Mouse (Mus musculus): ENCODE measurements at regions not wholly inside any gene's neighbourhood (a gene's known extent, or its start where the extent isn't known, plus 50 kb on each side); places are given as distances from the start of the nearest gene placed in this dataset.

GRCm38 (mm10) chr4:26016071-26016470 is 216.0 kb upstream of the Fut9 start:
- no peak for DNase-seq (ENCODE audit: low spot score)

GRCm38 (mm10) chr4:26000364-26000763 is 200.3 kb upstream of the Fut9 start:
- Histone ChIP-seq H3K4me2 (ENCODE audit: low read length) (no peak overlapping the region), H3K9ac (ENCODE audit: low read depth, low read length) (no peak overlapping the region), H3K4me1 (replicated peaks; ENCODE audit: insufficient read depth, low read length) (no peaks in the 10 kb centered on the region), H3K27ac (no peak overlapping the region), H3K27me3 (ENCODE audit: insufficient read depth, low read length) (no peaks in the 10 kb centered on the region), H3K4me3 (replicated peaks; ENCODE audit: low read depth, low read length) (no peak overlapping the region), H3K9me3 (replicated peaks; ENCODE audit: low read length) (no peaks in the 10 kb centered on the region), H3K36me3 (ENCODE audit: insufficient read depth, low read length) (no peaks in the 10 kb centered on the region)
- DNase-seq (ENCODE audit: low spot score) (no peak), ATAC-seq (replicated peaks; ENCODE audit: low FRiP score, low read depth) (no peak)
- no peak for TF ChIP-seq CTCF (IDR thresholded peaks at IDR 0.05; ENCODE audit: low read depth)
- WGBS, result 71% methylated on average over 3 of the region's 3 CpGs

More at GRCm38 (mm10) chr4:26016071-26016470, 216.0 kb upstream of the Fut9 start:
- Histone ChIP-seq H3K27ac (no peak overlapping the region), H3K4me1 (replicated peaks; ENCODE audit: insufficient read depth, low read length) (no peaks in the 10 kb centered on the region), H3K9ac (ENCODE audit: low read depth, low read length) (no peak overlapping the region), H3K4me2 (ENCODE audit: low read length) (no peak overlapping the region), H3K9me3 (replicated peaks; ENCODE audit: low read length) (no peaks in the 10 kb centered on the region), H3K36me3 (ENCODE audit: insufficient read depth, low read length) (no peaks in the 10 kb centered on the region), H3K27me3 (ENCODE audit: insufficient read depth, low read length) (no peaks in the 10 kb centered on the region), H3K4me3 (replicated peaks; ENCODE audit: low read depth, low read length) (no peak overlapping the region)
- ATAC-seq (replicated peaks; ENCODE audit: low FRiP score, low read depth), result no peak
- WGBS, result 48% methylated on average over 5 of the region's 5 CpGs
- TF ChIP-seq CTCF (IDR thresholded peaks at IDR 0.05; ENCODE audit: low read depth), result no peak; the same call in 1 of the 2 replicates

DNA sequence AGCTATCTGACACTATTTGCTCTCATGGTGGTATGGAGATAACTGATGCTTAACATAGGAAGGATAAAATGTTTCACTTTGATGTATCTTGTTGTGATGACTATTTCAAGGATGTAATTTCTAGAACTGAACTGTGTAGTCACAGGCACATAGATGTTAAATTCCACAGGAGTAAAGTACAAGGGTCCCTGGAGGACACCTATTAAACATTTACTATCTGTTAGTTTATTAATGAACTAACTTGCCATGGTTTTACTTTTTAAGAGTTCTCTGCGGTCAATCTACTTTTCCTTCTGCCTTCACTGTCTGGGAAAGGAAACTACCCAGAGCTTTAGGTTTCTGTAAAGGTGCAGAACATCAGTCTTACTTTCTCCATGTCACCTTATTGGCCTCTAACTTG is 198.5 kb upstream of the Fut9 start:
- no peak overlapping the region for H3K4me3 ChIP-seq (replicated peaks; ENCODE audit: low read depth, low read length)
- H3K4me1 ChIP-seq (replicated peaks; ENCODE audit: insufficient read depth, low read length), result no peaks in the 10 kb centered on the region
- no peaks in the 10 kb centered on the region for H3K27me3 ChIP-seq (ENCODE audit: insufficient read depth, low read length)
- TF ChIP-seq CTCF (IDR thresholded peaks at IDR 0.05; ENCODE audit: low read depth), result no peak
- H3K27ac ChIP-seq, result no peak overlapping the region
- H3K9me3 ChIP-seq (replicated peaks; ENCODE audit: low read length), result no peaks in the 10 kb centered on the region
- no peak overlapping the region for H3K4me2 ChIP-seq (ENCODE audit: low read length)
- no peaks in the 10 kb centered on the region for H3K36me3 ChIP-seq (ENCODE audit: insufficient read depth, low read length)
- H3K9ac ChIP-seq (ENCODE audit: low read depth, low read length), result no peak overlapping the region
- no peak for ATAC-seq (replicated peaks; ENCODE audit: low FRiP score, low read depth)
- peak; percentile 4 for DNase-seq (ENCODE audit: low spot score)
- WGBS, result 78% methylated on average over 1 of the region's 1 CpGs

- Histone ChIP-seq H3K4me3 (replicated peaks; ENCODE audit: low read depth, low read length) (no peak overlapping the region), H3K27me3 (ENCODE audit: insufficient read depth, low read length) (no peaks in the 10 kb centered on the region), H3K27ac (no peak overlapping the region), H3K36me3 (ENCODE audit: insufficient read depth, low read length) (no peaks in the 10 kb centered on the region), H3K9ac (ENCODE audit: low read depth, low read length) (no peak overlapping the region), H3K4me1 (replicated peaks; ENCODE audit: insufficient read depth, low read length) (no peaks in the 10 kb centered on the region), H3K9me3 (replicated peaks; ENCODE audit: low read length) (no peaks in the 10 kb centered on the region), H3K4me2 (ENCODE audit: low read length) (no peak overlapping the region)
- TF ChIP-seq CTCF (IDR thresholded peaks at IDR 0.05; ENCODE audit: low read depth), result no peak
- DNase-seq (ENCODE audit: low spot score), result no peak
- 96% methylated on average over 2 of the region's 2 CpGs for WGBS
- no peak for ATAC-seq (replicated peaks; ENCODE audit: low FRiP score, low read depth)
These were observed 155.8 kb upstream of the Fut9 start for GRCm38 (mm10) chr4:25955696-25956348.

DNA sequence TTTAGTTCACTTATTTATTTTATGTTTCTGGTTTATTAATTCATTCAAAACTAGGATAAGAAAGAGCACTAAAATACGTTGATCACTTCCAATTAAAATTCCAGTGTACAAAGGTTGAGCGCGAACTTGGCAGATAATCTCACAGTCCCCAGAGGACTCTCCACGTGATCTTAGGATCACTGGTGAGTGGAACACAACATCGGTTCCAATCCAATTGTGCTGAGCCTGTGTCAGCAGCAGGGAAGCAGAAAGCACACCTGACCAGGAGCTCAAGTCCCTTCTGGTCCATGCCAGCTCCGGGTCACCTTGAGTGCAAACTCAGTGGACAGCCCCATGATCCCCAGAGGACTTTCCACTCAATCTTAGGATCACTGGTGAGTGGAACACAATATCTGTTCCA is 132.5 kb upstream of the Fut9 start:
- no peaks in the 10 kb centered on the region for H3K4me1 ChIP-seq (replicated peaks; ENCODE audit: insufficient read depth, low read length)
- no peak for ATAC-seq (replicated peaks; ENCODE audit: low FRiP score, low read depth)
- no peaks in the 10 kb centered on the region for H3K9me3 ChIP-seq (replicated peaks; ENCODE audit: low read length)
- H3K36me3 ChIP-seq (ENCODE audit: insufficient read depth, low read length), result no peaks in the 10 kb centered on the region
- H3K27me3 ChIP-seq (ENCODE audit: insufficient read depth, low read length), result no peaks in the 10 kb centered on the region
- H3K9ac ChIP-seq (ENCODE audit: low read depth, low read length), result no peak overlapping the region
- no peak for TF ChIP-seq CTCF (IDR thresholded peaks at IDR 0.05; ENCODE audit: low read depth)
- DNase-seq (ENCODE audit: low spot score), result no peak
- H3K4me3 ChIP-seq (replicated peaks; ENCODE audit: low read depth, low read length), result no peak overlapping the region
- 79% methylated on average over 6 of the region's 6 CpGs for WGBS
- no peak overlapping the region for H3K27ac ChIP-seq
- no peak overlapping the region for H3K4me2 ChIP-seq (ENCODE audit: low read length)

GRCm38 (mm10) chr4:25895381-25895980 is 95.4 kb upstream of the Fut9 start:
- H3K4me3 ChIP-seq (replicated peaks; ENCODE audit: low read depth, low read length), result no peak overlapping the region
- no peaks in the 10 kb centered on the region for H3K36me3 ChIP-seq (ENCODE audit: insufficient read depth, low read length)
- peak; percentile 21; the same call in 1 of the 2 replicates for ATAC-seq (replicated peaks; ENCODE audit: low FRiP score, low read depth)
- no peaks in the 10 kb centered on the region for H3K9me3 ChIP-seq (replicated peaks; ENCODE audit: low read length)
- H3K27ac ChIP-seq, result no peak overlapping the region
- H3K4me2 ChIP-seq (ENCODE audit: low read length), result no peak overlapping the region
- TF ChIP-seq CTCF (IDR thresholded peaks at IDR 0.05; ENCODE audit: low read depth), result no peak
- 65% methylated on average over 3 of the region's 3 CpGs for WGBS
- peak; percentile 25 for DNase-seq (ENCODE audit: low spot score)
- H3K4me1 ChIP-seq (replicated peaks; ENCODE audit: insufficient read depth, low read length), result no peaks in the 10 kb centered on the region
- H3K27me3 ChIP-seq (ENCODE audit: insufficient read depth, low read length), result no peaks in the 10 kb centered on the region
- H3K9ac ChIP-seq (ENCODE audit: low read depth, low read length), result no peak overlapping the region

Data from kidney, postnatal 0 days (tissue).